Mouse (Mus musculus) limb, embryonic 10.5 days (tissue): ENCODE measurements at regions not wholly inside any gene's neighbourhood (a gene's known extent, or its start where the extent isn't known, plus 50 kb on each side); places are given as distances from the start of the nearest gene placed in this dataset.

Experiments
- DNase-seq: peaks from one replicate; pipeline ENCODE4 v3.0.0-alpha.2; 2017; ENCODE audit warnings: low spot score
- H3K27ac ChIP-seq: fragments of 300-500 bp; sonication (generic); 2 replicates; pipeline ENCODE4 v1.5.1; 2016; ENCODE audit warnings: mild to moderate bottlenecking
- H3K27me3 ChIP-seq: fragments of 300-500 bp; sonication (generic); 2 replicates; pipeline ENCODE4 v1.6.1; 2016; ENCODE audit warnings: low read depth, mild to moderate bottlenecking; ENCODE audit not compliant: poor library complexity, severe bottlenecking
- H3K36me3 ChIP-seq: fragments of 300-500 bp; sonication (generic); 2 replicates; pipeline ENCODE4 v1.6.1; 2016; ENCODE audit warnings: mild to moderate bottlenecking, moderate library complexity
- H3K4me1 ChIP-seq: fragments of 300-500 bp; sonication (generic); 2 replicates; pipeline ENCODE4 v1.6.1; 2016
- H3K4me3 ChIP-seq: fragments of 300-500 bp; sonication (generic); 2 replicates; pipeline ENCODE4 v1.5.1; 2016; ENCODE audit warnings: mild to moderate bottlenecking, moderate library complexity
- H3K9me3 ChIP-seq: fragments of 300-500 bp; sonication (generic); replicated peaks from 2 replicates; pipeline ENCODE4 v1.6.1; 2016; ENCODE audit warnings: mild to moderate bottlenecking
- WGBS: fragments of 180-500 bp; shearing (Covaris S2); methylation state at CpG from one replicate; pipeline ENCODE4 v1.1.7; 2016; 5-methylcytosine and 5-hydroxymethylcytosine counted together

DNA sequence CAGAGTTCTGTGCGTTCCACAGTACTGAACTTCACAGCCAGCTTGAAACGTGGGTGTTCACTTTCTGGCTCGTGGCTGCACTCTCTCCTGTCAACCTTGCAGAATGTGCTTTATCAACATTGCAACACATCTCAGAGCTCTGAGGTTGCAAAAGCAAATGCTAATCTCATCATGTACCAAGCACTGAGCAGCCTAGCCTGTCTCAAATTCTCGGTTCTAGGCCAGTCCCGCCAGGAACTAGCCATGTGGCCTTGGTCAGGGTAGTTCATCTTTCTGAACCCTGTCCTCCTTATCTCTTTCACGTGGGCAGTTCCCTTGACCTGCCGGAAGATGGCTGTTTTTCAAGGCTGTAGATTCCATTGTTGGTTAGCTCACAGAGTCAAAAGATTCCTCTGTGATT is 159.3 kb upstream of the Mast4 start:
- 71% methylated on average over 7 of the region's 7 CpGs for WGBS
- Histone ChIP-seq H3K9me3 (no peaks in the 10 kb centered on the region), H3K4me3 (no peak overlapping the region)

DNA sequence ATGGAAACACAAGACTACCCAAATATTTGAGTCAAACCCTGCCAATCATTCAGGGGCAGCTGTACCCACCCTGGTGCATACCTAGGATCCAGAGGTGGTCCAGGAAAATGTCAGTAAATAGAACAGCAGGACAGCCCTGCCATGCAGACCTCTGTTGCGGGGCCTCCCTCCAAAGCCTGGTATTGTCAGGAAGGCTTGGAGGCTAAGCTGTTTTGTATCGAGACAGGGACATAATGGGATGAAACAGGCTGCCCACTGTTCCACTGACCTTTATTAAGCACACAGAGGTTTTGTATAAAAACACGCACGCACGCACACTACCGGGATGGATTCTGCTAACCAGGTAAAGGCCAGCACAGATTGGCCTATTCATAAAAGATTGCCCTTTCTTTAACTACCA is 155.8 kb upstream of the Mast4 start:
- Histone ChIP-seq H3K4me3 (no peak overlapping the region), H3K9me3 (no peaks in the 10 kb centered on the region), H3K27ac (no peak overlapping the region), H3K36me3 (no peaks in the 10 kb centered on the region), H3K27me3 (peaks cover 10% of the 10 kb centered on the region; the same call in 1 of the 2 replicates), H3K4me1 (peaks cover 23% of the 10 kb centered on the region)
- DNase-seq: no peak
- WGBS: 48% methylated on average over 6 of the region's 6 CpGs

More for the DNA sequence above, 159.3 kb upstream of the Mast4 start:
- H3K36me3 ChIP-seq: no peaks in the 10 kb centered on the region
- H3K4me1 ChIP-seq: peaks cover 25% of the 10 kb centered on the region
- DNase-seq: no peak
- H3K27me3 ChIP-seq: peaks cover 10% of the 10 kb centered on the region; the same call in 1 of the 2 replicates
- H3K27ac ChIP-seq: no peak overlapping the region

GRCm38 (mm10) chr13:103484092-103484491 is 149.8 kb upstream of the Mast4 start:
- Histone ChIP-seq H3K4me3 (no peak overlapping the region), H3K9me3 (no peaks in the 10 kb centered on the region), H3K27ac (no peak overlapping the region), H3K36me3 (no peaks in the 10 kb centered on the region), H3K4me1 (no peaks in the 10 kb centered on the region), H3K27me3 (no peaks in the 10 kb centered on the region)
- WGBS: 61% methylated on average over 5 of the region's 5 CpGs
- no peak for DNase-seq

- Histone ChIP-seq H3K4me3 (no peak overlapping the region), H3K9me3 (no peaks in the 10 kb centered on the region), H3K36me3 (no peaks in the 10 kb centered on the region), H3K27ac (no peak overlapping the region), H3K4me1 (no peaks in the 10 kb centered on the region), H3K27me3 (no peaks in the 10 kb centered on the region)
- WGBS: 78% methylated on average over 7 of the region's 7 CpGs
- DNase-seq: no peak
Observed at GRCm38 (mm10) chr13:103483392-103483791, 149.1 kb upstream of the Mast4 start.

DNA sequence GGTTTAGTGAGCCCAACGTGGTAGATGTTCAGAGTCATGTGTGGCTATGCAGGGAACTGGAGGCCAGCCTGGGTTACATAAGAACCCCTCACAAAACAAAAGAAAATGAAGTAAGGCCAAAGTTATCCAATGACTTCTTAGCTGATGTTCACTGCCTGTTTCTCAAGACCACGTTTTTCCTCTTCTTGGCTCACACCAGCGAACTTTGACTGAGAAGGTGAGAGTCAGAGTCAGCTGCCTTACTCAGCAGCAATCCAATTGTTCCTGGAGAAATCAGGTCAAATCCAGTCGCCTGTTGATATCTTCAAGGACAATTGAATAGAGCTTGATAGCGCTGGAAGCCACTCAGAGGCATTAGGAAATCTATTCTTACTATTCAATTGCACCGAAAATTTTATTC is 142.0 kb upstream of the Mast4 start:
- Histone ChIP-seq H3K27me3 (0 out of 2 replicates have a peak, but pooled peaks cover 3% of the 10 kb centered on the region), H3K4me1 (no peaks in the 10 kb centered on the region), H3K36me3 (no peaks in the 10 kb centered on the region), H3K27ac (no peak overlapping the region), H3K4me3 (no peak overlapping the region), H3K9me3 (no peaks in the 10 kb centered on the region)
- DNase-seq: no peak
- WGBS: 90% methylated on average over 6 of the region's 6 CpGs

- no peaks in the 10 kb centered on the region for H3K36me3 ChIP-seq
- H3K27ac ChIP-seq: no peak overlapping the region
- WGBS: 75% methylated on average over 6 of the region's 6 CpGs
- H3K4me3 ChIP-seq: no peak overlapping the region
- H3K4me1 ChIP-seq: peaks cover 9% of the 10 kb centered on the region
- 0 out of 2 replicates have a peak, but pooled peaks cover 3% of the 10 kb centered on the region for H3K27me3 ChIP-seq
- no peaks in the 10 kb centered on the region for H3K9me3 ChIP-seq
- no peak for DNase-seq
Observed at GRCm38 (mm10) chr13:103472216-103472615, 137.9 kb upstream of the Mast4 start.

DNA sequence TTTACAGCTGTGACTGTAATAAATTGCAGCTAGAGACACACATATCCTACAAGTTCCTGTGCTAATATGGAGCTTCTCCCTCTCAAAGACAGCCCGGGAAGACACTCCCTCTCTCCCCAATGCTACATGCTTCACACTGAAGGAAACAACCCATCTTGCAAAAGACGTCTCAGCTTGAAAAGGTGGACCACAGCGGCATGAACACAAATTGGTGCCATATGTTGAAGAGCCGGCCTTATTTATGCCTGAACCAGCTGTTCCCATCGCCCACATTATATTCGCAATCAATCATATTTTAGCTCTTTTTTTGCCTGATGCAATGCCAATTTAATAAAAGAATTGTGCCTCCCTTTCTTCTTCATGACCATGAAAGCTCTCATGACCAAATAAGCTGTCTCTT is 135.8 kb upstream of the Mast4 start:
- Histone ChIP-seq H3K27ac (no peak overlapping the region), H3K9me3 (no peaks in the 10 kb centered on the region), H3K36me3 (no peaks in the 10 kb centered on the region), H3K4me3 (no peak overlapping the region), H3K4me1 (peaks cover 9% of the 10 kb centered on the region), H3K27me3 (0 out of 2 replicates have a peak, but pooled peaks cover 2% of the 10 kb centered on the region)
- DNase-seq: no peak
- 57% methylated on average over 6 of the region's 6 CpGs for WGBS

DNA sequence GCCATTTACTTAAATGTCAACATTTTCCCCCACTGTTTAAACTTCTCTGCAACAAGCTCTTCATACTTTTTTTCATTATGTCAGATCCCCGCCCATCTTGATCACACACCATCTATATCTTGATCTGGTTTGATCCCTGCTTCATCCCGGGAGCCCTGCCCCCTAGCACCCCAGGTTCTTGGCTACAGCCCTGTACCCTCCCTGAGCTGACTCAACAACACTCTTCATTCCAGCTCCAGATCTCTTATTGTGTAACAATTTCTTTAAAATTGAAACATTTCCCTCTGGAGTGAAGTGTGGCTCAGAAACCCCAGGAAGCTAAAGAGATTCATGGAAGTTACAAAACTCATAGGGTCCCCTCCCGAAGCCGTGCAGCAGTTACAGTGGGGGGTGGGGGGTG is 126.2 kb upstream of the Mast4 start:
- H3K4me3 ChIP-seq: no peak overlapping the region
- H3K9me3 ChIP-seq: no peaks in the 10 kb centered on the region
- no peak for DNase-seq
- no peak overlapping the region for H3K27ac ChIP-seq
- WGBS: 91% methylated on average over 4 of the region's 4 CpGs
- H3K4me1 ChIP-seq: no peaks in the 10 kb centered on the region
- no peaks in the 10 kb centered on the region for H3K27me3 ChIP-seq
- H3K36me3 ChIP-seq: no peaks in the 10 kb centered on the region

GRCm38 (mm10) chr13:103459486-103460147 is 125.3 kb upstream of the Mast4 start:
- Histone ChIP-seq H3K36me3 (no peaks in the 10 kb centered on the region), H3K4me3 (no peak overlapping the region), H3K4me1 (no peaks in the 10 kb centered on the region), H3K9me3 (no peaks in the 10 kb centered on the region), H3K27ac (no peak overlapping the region), H3K27me3 (no peaks in the 10 kb centered on the region)
- no peak for DNase-seq
- 89% methylated on average over 13 of the region's 13 CpGs for WGBS

DNA sequence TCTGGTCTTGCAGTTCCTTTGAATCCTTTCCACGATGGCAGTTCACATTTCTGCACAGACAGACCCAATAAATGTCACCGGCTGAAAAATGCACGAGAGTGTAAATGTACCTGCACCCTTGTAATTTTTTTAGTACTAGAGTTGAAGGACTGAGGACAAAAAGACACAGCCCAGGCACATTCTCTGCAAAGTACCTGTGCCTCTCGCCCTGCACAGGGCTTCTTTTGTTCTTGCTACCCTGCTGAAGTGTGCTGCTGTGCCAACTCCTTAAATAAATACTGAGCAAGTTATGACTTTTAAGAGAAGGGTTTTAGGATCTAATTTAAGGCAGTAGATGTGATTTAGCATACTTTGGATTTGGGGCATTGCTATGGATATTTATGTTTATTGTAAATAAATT is 118.5 kb upstream of the Mast4 start:
- no peak overlapping the region for H3K4me3 ChIP-seq
- H3K36me3 ChIP-seq: no peaks in the 10 kb centered on the region
- H3K9me3 ChIP-seq: no peaks in the 10 kb centered on the region
- H3K4me1 ChIP-seq: no peaks in the 10 kb centered on the region
- no peaks in the 10 kb centered on the region for H3K27me3 ChIP-seq
- no peak for DNase-seq
- 81% methylated on average over 4 of the region's 4 CpGs for WGBS
- no peak overlapping the region for H3K27ac ChIP-seq

GRCm38 (mm10) chr13:103430589-103430988 is 96.3 kb upstream of the Mast4 start:
- no peak overlapping the region for H3K27ac ChIP-seq
- H3K36me3 ChIP-seq: no peaks in the 10 kb centered on the region
- H3K4me1 ChIP-seq: no peaks in the 10 kb centered on the region; the same call in 1 of the 2 replicates
- H3K27me3 ChIP-seq: no peaks in the 10 kb centered on the region
- WGBS: 89% methylated on average over 3 of the region's 3 CpGs
- no peak overlapping the region for H3K4me3 ChIP-seq
- DNase-seq: no peak
- H3K9me3 ChIP-seq: no peaks in the 10 kb centered on the region

DNA sequence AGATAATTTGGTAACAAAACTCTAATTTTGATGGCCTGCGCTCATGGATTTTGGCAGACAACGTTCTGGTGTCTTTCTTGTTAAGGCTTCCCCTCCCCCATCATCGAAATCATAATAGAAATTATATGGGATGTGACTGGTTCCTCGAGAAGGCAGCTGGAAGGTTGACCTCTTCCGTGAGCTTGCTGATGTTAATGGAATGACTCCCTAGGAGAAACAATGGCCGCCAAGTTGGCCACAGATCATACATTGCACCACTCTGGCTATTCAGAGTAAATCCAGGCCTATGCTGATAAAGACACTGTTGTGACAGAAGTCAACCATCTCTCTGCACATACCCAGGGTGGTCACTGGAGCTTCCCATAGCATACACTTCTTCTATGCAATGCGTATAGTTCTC is 89.7 kb upstream of the Mast4 start:
- 91% methylated on average over 7 of the region's 7 CpGs for WGBS

DNA sequence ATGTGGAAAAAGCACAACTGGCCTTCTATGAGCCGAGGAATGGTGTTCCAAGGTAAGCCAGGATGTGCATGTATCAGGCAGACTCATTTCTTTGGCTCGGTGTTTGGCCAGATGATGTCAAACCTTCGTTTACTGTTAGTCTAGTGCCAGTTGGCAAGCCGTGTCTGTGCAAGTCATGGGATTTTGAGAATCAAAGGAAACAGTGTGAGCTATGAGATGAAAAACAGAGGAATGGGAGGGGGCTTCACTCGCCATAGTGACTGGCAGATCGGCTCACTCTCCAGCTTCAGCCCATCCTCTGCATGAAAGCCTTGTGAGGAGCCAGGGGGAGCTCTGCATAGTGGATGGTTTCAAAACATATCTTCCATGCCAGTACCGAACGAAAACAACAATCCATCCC is 89.1 kb upstream of the Mast4 start:
- no peaks in the 10 kb centered on the region for H3K9me3 ChIP-seq
- H3K4me3 ChIP-seq: no peak overlapping the region
- no peak overlapping the region for H3K27ac ChIP-seq
- no peaks in the 10 kb centered on the region for H3K36me3 ChIP-seq
- DNase-seq: no peak
- H3K4me1 ChIP-seq: no peaks in the 10 kb centered on the region
- H3K27me3 ChIP-seq: no peaks in the 10 kb centered on the region
- WGBS: 93% methylated on average over 8 of the region's 8 CpGs

More for the DNA sequence above, 89.7 kb upstream of the Mast4 start:
- no peaks in the 10 kb centered on the region for H3K36me3 ChIP-seq
- H3K9me3 ChIP-seq: no peaks in the 10 kb centered on the region
- no peak for DNase-seq
- no peaks in the 10 kb centered on the region for H3K27me3 ChIP-seq
- no peak overlapping the region for H3K4me3 ChIP-seq
- no peaks in the 10 kb centered on the region for H3K4me1 ChIP-seq
- H3K27ac ChIP-seq: no peak overlapping the region

DNA sequence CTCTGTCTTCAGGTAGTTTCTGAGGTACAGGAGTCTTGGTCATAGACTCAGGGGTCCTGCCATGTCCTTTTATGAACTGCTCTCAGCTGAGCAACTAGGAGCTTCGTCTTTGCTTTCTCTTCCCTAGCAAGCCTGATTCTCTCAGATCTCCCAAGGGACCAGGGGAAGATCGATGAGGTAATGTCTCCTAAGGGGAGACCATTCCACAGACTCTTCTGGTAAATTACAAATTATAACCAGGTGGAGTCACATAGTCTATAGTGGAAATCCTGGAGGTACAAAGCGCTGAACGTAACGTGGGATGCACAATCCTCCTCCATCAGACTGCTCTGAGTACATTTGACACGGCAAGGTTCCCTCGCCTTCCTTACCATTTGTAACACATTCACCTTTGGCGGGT is 88.7 kb upstream of the Mast4 start:
- H3K27me3 ChIP-seq: no peaks in the 10 kb centered on the region
- H3K4me3 ChIP-seq: no peak overlapping the region
- no peaks in the 10 kb centered on the region for H3K9me3 ChIP-seq
- H3K27ac ChIP-seq: no peak overlapping the region
- H3K36me3 ChIP-seq: no peaks in the 10 kb centered on the region
- no peaks in the 10 kb centered on the region for H3K4me1 ChIP-seq
- no peak for DNase-seq
- WGBS: 93% methylated on average over 8 of the region's 8 CpGs
